ENCODE assay signal across 20 mouse cellular contexts in genomic region chr16:24425816-24426215, GRCm38 (mm10). TPM values are rescaled to one million over a fixed set of nuclear protein-coding genes. Genes with fewer than 3 reads are reported as not detected.
DNase-seq lines count a peak whose midpoint lies in the region; ATAC-seq lines count a peak whose summit lies in the region.
"Had no signal": no experiment of that assay in that cellular context is flagged by ENCODE, and none has a peak within 500 bp of the region (broad histone marks: within the 10 kb centered on the region; RNA-seq: fewer than 3 reads in every experiment).

No protein-coding gene starts in this region.

- H3K36me3 ChIP-seq in heart, embryonic 14.5 days (ENCODE audit: control insufficient read depth, insufficient read depth, low read length) = 0 out of 2 replicates have a peak, but pooled peaks cover 3% of the 10 kb centered on the region
- H3K36me3 ChIP-seq in forebrain, embryonic 13.5 days (ENCODE audit: poor library complexity, severe bottlenecking) = no peaks in the 10 kb centered on the region
- no peaks in the 10 kb centered on the region for H3K36me3 ChIP-seq in midbrain, embryonic 10.5 days
- H3K36me3 ChIP-seq in forebrain, embryonic 14.5 days (ENCODE audit: control insufficient read depth, insufficient read depth, low read length) = no peaks in the 10 kb centered on the region
- H3K36me3 ChIP-seq: hindbrain, embryonic 15.5 days; limb, embryonic 15.5 days; midbrain, embryonic 12.5 days had no signal

- no peak for ATAC-seq in heart, embryonic 14.5 days (ENCODE audit: insufficient number of reproducible peaks, insufficient read depth, low FRiP score, low read depth)
- no peak for ATAC-seq in forebrain, embryonic 13.5 days
- no peak for ATAC-seq in forebrain, embryonic 14.5 days
- ATAC-seq: forebrain, postnatal 0 days had no signal

- H3K9me3 ChIP-seq in heart, embryonic 14.5 days (ENCODE audit: control insufficient read depth, low read length) = no peaks in the 10 kb centered on the region
- H3K9me3 ChIP-seq in forebrain, embryonic 13.5 days (replicated peaks) = no peaks in the 10 kb centered on the region
- H3K9me3 ChIP-seq in midbrain, embryonic 10.5 days (replicated peaks) = no peaks in the 10 kb centered on the region
- H3K9me3 ChIP-seq in forebrain, embryonic 14.5 days (replicated peaks; ENCODE audit: control insufficient read depth, low read length) = no peaks in the 10 kb centered on the region
- H3K9me3 ChIP-seq: hindbrain, embryonic 15.5 days; limb, embryonic 15.5 days; midbrain, embryonic 12.5 days had no signal

- 0 out of 4 replicates have a peak overlapping the region, but pooled peaks of 1 of the 2 experiments have one; percentile 17 for H3K27ac ChIP-seq in heart, embryonic 14.5 days (replicated peaks in 1 of 2; ENCODE audit: control insufficient read depth in 1 of 2, insufficient read depth in 1 of 2, low read depth in 2 of 2, low read length in 2 of 2)
- no peak overlapping the region for H3K27ac ChIP-seq in forebrain, embryonic 13.5 days
- no peak overlapping the region for H3K27ac ChIP-seq in midbrain, embryonic 10.5 days (replicated peaks)
- H3K27ac ChIP-seq in forebrain, embryonic 14.5 days (ENCODE audit: low read depth, low read length) = no peak overlapping the region
- H3K27ac ChIP-seq: hindbrain, embryonic 15.5 days; limb, embryonic 15.5 days; midbrain, embryonic 12.5 days had no signal

- peaks cover 36 to 82% of the 10 kb centered on the region in 2 experiments for H3K4me1 ChIP-seq in heart, embryonic 14.5 days (ENCODE audit: control insufficient read depth in 2 of 2, insufficient read depth in 2 of 2, low read length in 2 of 2)
- peaks cover 29% of the 10 kb centered on the region for H3K4me1 ChIP-seq in forebrain, embryonic 13.5 days
- H3K4me1 ChIP-seq in midbrain, embryonic 10.5 days = peaks cover 23% of the 10 kb centered on the region
- H3K4me1 ChIP-seq in forebrain, embryonic 14.5 days (ENCODE audit: control insufficient read depth, insufficient read depth, low read length) = peaks cover 9% of the 10 kb centered on the region; the same call in 1 of the 2 replicates

- H3K27me3 ChIP-seq in heart, embryonic 14.5 days (ENCODE audit: control insufficient read depth, insufficient read depth, low read length) = no peaks in the 10 kb centered on the region
- H3K27me3 ChIP-seq in forebrain, embryonic 13.5 days = no peaks in the 10 kb centered on the region
- no peaks in the 10 kb centered on the region for H3K27me3 ChIP-seq in midbrain, embryonic 10.5 days (ENCODE audit: low read depth, poor library complexity, severe bottlenecking)
- H3K27me3 ChIP-seq in forebrain, embryonic 14.5 days (replicated peaks; ENCODE audit: control insufficient read depth, insufficient read depth, low read length) = no peaks in the 10 kb centered on the region
- H3K27me3 ChIP-seq: hindbrain, embryonic 15.5 days; limb, embryonic 15.5 days; midbrain, embryonic 12.5 days had no signal

- 0 out of 2 replicates have a peak overlapping the region, but pooled peaks have one; percentile 1 for H3K4me2 ChIP-seq in heart, embryonic 14.5 days (ENCODE audit: low read length)
- H3K4me2 ChIP-seq in forebrain, embryonic 13.5 days = no peak overlapping the region
- H3K4me2 ChIP-seq in forebrain, embryonic 14.5 days (ENCODE audit: low read length) = no peak overlapping the region
- H3K4me2 ChIP-seq: hindbrain, embryonic 15.5 days; limb, embryonic 15.5 days; midbrain, embryonic 12.5 days had no signal

- 25% methylated on average over 3 of the region's 3 CpGs for WGBS in heart, embryonic 14.5 days
- WGBS in forebrain, embryonic 13.5 days = 78% methylated on average over 3 of the region's 3 CpGs
- WGBS in midbrain, embryonic 10.5 days = 88% methylated on average over 3 of the region's 3 CpGs
- 86% methylated on average over 3 of the region's 3 CpGs for WGBS in forebrain, embryonic 14.5 days

- DNase-seq in heart, postnatal 10 days = no peak
- peak; percentile 73 for DNase-seq in thymus, postnatal 0 days (ENCODE audit: low spot score)
- no peak for DNase-seq in thymus, postnatal 4 days
- peak; percentile 34 for DNase-seq in induced T-regulatory cell, adult 2 months (ENCODE audit: low read depth)
- DNase-seq in midbrain, embryonic 10.5 days (ENCODE audit: low spot score) = no peak
- no peak for DNase-seq in forebrain, embryonic 14.5 days (ENCODE audit: low spot score)
- DNase-seq: adrenal gland, adult 2 months; cerebellum, adult 11 months; cerebellum, postnatal 25 days; forebrain, postnatal 0 days; heart, postnatal 14 days; kidney, postnatal 4 days; lung, adult 18-20 months; lung, postnatal 4 days; right cerebral cortex, postnatal 14 days had no signal

- no peak overlapping the region for H3K4me3 ChIP-seq in heart, embryonic 14.5 days (ENCODE audit: control insufficient read depth in 1 of 2, insufficient read depth in 1 of 2, low read depth in 1 of 2, low read length in 2 of 2)
- H3K4me3 ChIP-seq in forebrain, embryonic 13.5 days = no peak overlapping the region
- no peak overlapping the region for H3K4me3 ChIP-seq in midbrain, embryonic 10.5 days
- H3K4me3 ChIP-seq in forebrain, embryonic 14.5 days (ENCODE audit: low read depth, low read length) = no peak overlapping the region
- H3K4me3 ChIP-seq: hindbrain, embryonic 15.5 days; limb, embryonic 15.5 days; midbrain, embryonic 12.5 days had no signal

- H3K9ac ChIP-seq in heart, embryonic 14.5 days (ENCODE audit: low read length) = no peak overlapping the region
- no peak overlapping the region for H3K9ac ChIP-seq in forebrain, embryonic 13.5 days
- no peak overlapping the region for H3K9ac ChIP-seq in forebrain, embryonic 14.5 days (ENCODE audit: low read length)
- H3K9ac ChIP-seq: forebrain, postnatal 0 days; hindbrain, embryonic 15.5 days; limb, embryonic 15.5 days; midbrain, embryonic 12.5 days had no signal

- intact Hi-C loops in heart, postnatal 10 days (cut with DNase I) = no loop called here

RNA-seq across cellular contexts. Expression of gene Lpp, which starts 32.5 kb away (rescaled TPM):
- polyA plus RNA-seq in heart, embryonic 14.5 days (2014; fragmentation: Nextera tagmentation; extraction: Ambion mirVana) = 46.6 and 53.0 TPM in 2 replicates
- 10 to 100 TPM; 58.8 TPM for total RNA-seq in heart, postnatal 10 days (2021)
- 12.3 and 17.1 TPM in 2 replicates for polyA plus RNA-seq in thymus, postnatal 0 days (2015; fragmentation: Nextera tagmentation; extraction: Ambion mirVana)
- 9.4 and 10.8 TPM in 2 replicates for polyA plus RNA-seq in forebrain, embryonic 13.5 days (2015; fragmentation: Nextera tagmentation; extraction: Ambion mirVana)
- polyA plus RNA-seq in midbrain, embryonic 10.5 days (2016; fragmentation: Nextera tagmentation; extraction: Ambion mirVana) = 21.7 and 23.0 TPM in 2 replicates
- 4.8 and 6.7 TPM in 2 replicates for polyA plus RNA-seq in forebrain, embryonic 14.5 days (2014; fragmentation: Nextera tagmentation; extraction: Ambion mirVana)

Comparison
In these comparisons a context has a peak if more than half of its experiments do, and no peak if none do; other contexts are left out.
1. DNase-seq: peak in thymus, postnatal 0 days (single experiment) and induced T-regulatory cell, adult 2 months (single experiment); none in heart, postnatal 10 days (0 of 2), thymus, postnatal 4 days (single experiment), midbrain, embryonic 10.5 days (single experiment) and forebrain, embryonic 14.5 days (single experiment).